Mouse (Mus musculus) ES-E14 (cell line): ENCODE data around the gene Ociad1. TPM values are rescaled to one million over a fixed set of nuclear protein-coding genes. Genes with fewer than 3 reads are reported as not detected.
"Not testable (repeated sequence)": the region's sequence is repeated elsewhere in the genome, so short reads cannot be mapped to it uniquely, and the experiment has no call there.

Source experiments
- DNase-seq: peaks from one replicate; pipeline ENCODE4 v3.0.0-alpha.2; 2013; ENCODE audit warnings: low read depth, low spot score
- H3K27ac ChIP-seq: 2 replicates; pipeline ENCODE4 v1.5.1; 2012; ENCODE audit warnings: low read depth, mild to moderate bottlenecking, low read length, moderate library complexity, mixed read lengths; ENCODE audit not compliant: poor library complexity, insufficient read depth, severe bottlenecking
- H3K36me3 ChIP-seq: 2 replicates; pipeline ENCODE4 v1.6.1; 2012; ENCODE audit warnings: mild to moderate bottlenecking, low read length, moderate library complexity, mixed read lengths; ENCODE audit not compliant: control insufficient read depth, poor library complexity, insufficient read depth, severe bottlenecking
- H3K4me1 ChIP-seq, 2 experiments: fragments of 150-350 bp in 1 of 2; sonication (generic) in 1 of 2; 2 replicates each; pipeline ENCODE4 v1.6.1; 2012; ENCODE audit warnings: low read length in 2 of 2, mild to moderate bottlenecking in 1 of 2, mixed read lengths in 1 of 2; ENCODE audit not compliant: control insufficient read depth in 2 of 2, insufficient read depth in 2 of 2, poor library complexity in 1 of 2
- H3K4me3 ChIP-seq, 2 experiments: fragments of 150-350 bp in 1 of 2; sonication (generic) in 1 of 2; 2 replicates each; pipeline ENCODE4 v1.5.1; 2012; ENCODE audit warnings: low read length in 2 of 2, low read depth in 1 of 2, mild to moderate bottlenecking in 1 of 2, mixed read lengths in 1 of 2; ENCODE audit not compliant: insufficient read depth in 1 of 2, poor library complexity in 1 of 2, severe bottlenecking in 1 of 2
- H3K9ac ChIP-seq: 2 replicates; pipeline ENCODE4 v1.6.1; 2012; ENCODE audit warnings: low read depth, mild to moderate bottlenecking, low read length, mixed read lengths; ENCODE audit not compliant: poor library complexity, insufficient read depth, severe bottlenecking
- H3K9me3 ChIP-seq: fragments of 150-350 bp; sonication (generic); 2 replicates; pipeline ENCODE4 v1.6.1; 2012; ENCODE audit warnings: low read depth, mild to moderate bottlenecking, low read length; ENCODE audit not compliant: control insufficient read depth, insufficient read depth
- CHD2 ChIP-seq: IDR thresholded peaks from 2 replicates; pipeline ENCODE4 v1.6.1; 2014; ENCODE audit warnings: mild to moderate bottlenecking, low read depth, low read length, inconsistent platforms
- HCFC1 ChIP-seq: IDR thresholded peaks from 2 replicates; pipeline ENCODE4 v1.6.1; 2012; ENCODE audit warnings: low read length, inconsistent platforms, borderline replicate concordance; ENCODE audit not compliant: insufficient read depth
- MAFK ChIP-seq: IDR thresholded peaks from 2 replicates; pipeline ENCODE4 v1.6.1; 2014; ENCODE audit warnings: mild to moderate bottlenecking, low read depth, low read length, inconsistent platforms; ENCODE audit not compliant: insufficient read depth
- ZC3H11A ChIP-seq: IDR thresholded peaks from 2 replicates; pipeline ENCODE4 v1.6.1; 2012; ENCODE audit warnings: low read depth, mild to moderate bottlenecking, inconsistent platforms, low read length, borderline replicate concordance
- ZNF384 ChIP-seq: IDR thresholded peaks from 2 replicates; pipeline ENCODE4 v1.6.1; 2012; ENCODE audit warnings: low read depth, low read length, inconsistent platforms
- in situ Hi-C, 2 experiments: fragments of 600-800 bp; cut with MboI; formaldehyde crosslinking; loops; one replicate each; pipeline ENCODE4 v1.15.1; 2025; ENCODE audit warnings: low sequenced_read_pairs in 2 of 2, inconsistent platforms in 1 of 2; ENCODE audit not compliant: unreplicated experiment in 2 of 2
- total RNA-seq: library from RNA; depleted of rRNA; stranded (reverse); fragments of 300-350 nt; gene quantifications from 2 replicates; pipeline ENCODE4 v1.2.3, GENCODE M21; 2012

The Ociad1 gene
- total RNA-seq, 1 experiment: 123 TPM

DNA sequence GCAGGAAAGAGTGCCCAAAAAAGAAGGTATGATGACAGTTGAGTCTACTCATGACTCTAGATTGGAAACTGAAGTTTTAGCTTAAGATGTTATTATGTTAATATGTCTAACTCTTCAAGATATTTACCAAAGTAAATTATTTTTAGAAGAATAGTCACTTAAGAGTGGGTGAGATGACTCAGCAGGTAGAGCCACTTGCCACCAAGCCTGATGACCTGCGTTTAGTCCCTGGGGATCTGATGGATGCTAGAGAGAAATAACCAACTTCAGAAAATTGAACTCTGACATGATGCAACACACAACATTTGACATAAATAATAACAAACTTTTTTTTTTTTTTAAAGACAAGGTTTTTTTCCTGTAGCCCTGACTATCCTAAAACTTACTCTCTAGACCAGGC, 17.8 kb downstream of the Ociad1 start:
- Histone ChIP-seq H3K4me1 (peaks cover 0 to 1% of the 10 kb centered on the region in 2 experiments; a peak in 1 of 4 replicates), H3K9ac (no peak overlapping the region), H3K4me3 (no peak overlapping the region), H3K36me3 (peaks cover 23% of the 10 kb centered on the region), H3K27ac (no peak overlapping the region), H3K9me3 (no peaks in the 10 kb centered on the region)
- DNase-seq: no peak
- TF ChIP-seq MAFK (no peak), ZNF384 (no peak), ZC3H11A (no peak), HCFC1 (no peak), CHD2 (no peak)
- in situ Hi-C loops: no loop called here

DNA sequence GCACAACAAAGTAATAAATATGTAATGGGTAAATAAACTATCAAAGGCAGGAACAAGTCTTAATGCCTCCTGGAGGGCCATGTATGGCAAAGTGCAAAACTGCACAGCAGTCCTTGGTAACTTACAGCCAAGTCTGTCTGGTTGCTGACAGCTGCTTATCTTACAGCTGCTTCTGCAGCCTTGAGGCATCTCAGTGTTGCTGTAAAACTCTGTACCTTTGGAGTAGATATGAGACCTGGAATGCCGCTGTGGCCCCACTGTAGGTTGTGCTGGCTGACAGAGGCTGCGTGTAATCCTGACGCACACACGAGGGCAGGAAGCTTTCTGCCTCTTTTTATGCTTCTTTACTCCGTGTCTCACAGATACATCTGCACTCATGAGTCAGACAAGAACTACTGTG, 18.9 kb downstream of the Ociad1 start:
- no peak for DNase-seq
- H3K9me3 ChIP-seq: no peaks in the 10 kb centered on the region
- no peak overlapping the region for H3K4me3 ChIP-seq
- in situ Hi-C loops: no loop called here
- H3K9ac ChIP-seq: no peak overlapping the region
- H3K27ac ChIP-seq: no peak overlapping the region
- H3K36me3 ChIP-seq: peaks cover 24% of the 10 kb centered on the region
- peaks cover 0 to 4% of the 10 kb centered on the region in 2 experiments; a peak in 2 of 4 replicates for H3K4me1 ChIP-seq
- no peak for TF ChIP-seq MAFK
- no peak for TF ChIP-seq ZNF384
- no peak for TF ChIP-seq ZC3H11A
- no peak for TF ChIP-seq CHD2
- TF ChIP-seq HCFC1: no peak

GRCm38 (mm10) chr5:73313591-73313990, 21.0 kb downstream of the Ociad1 start:
- H3K4me1 ChIP-seq: peaks cover 2 to 13% of the 10 kb centered on the region in 2 experiments; a peak in 2 of 4 replicates
- no peak overlapping the region for H3K4me3 ChIP-seq
- in situ Hi-C loops: no loop called here
- H3K27ac ChIP-seq: no peak overlapping the region
- no peak for DNase-seq
- peaks cover 16% of the 10 kb centered on the region for H3K36me3 ChIP-seq
- no peak overlapping the region for H3K9ac ChIP-seq
- H3K9me3 ChIP-seq: no peaks in the 10 kb centered on the region
- no peak for TF ChIP-seq CHD2
- TF ChIP-seq HCFC1: no peak
- TF ChIP-seq MAFK: no peak
- no peak for TF ChIP-seq ZNF384
- no peak for TF ChIP-seq ZC3H11A

DNA sequence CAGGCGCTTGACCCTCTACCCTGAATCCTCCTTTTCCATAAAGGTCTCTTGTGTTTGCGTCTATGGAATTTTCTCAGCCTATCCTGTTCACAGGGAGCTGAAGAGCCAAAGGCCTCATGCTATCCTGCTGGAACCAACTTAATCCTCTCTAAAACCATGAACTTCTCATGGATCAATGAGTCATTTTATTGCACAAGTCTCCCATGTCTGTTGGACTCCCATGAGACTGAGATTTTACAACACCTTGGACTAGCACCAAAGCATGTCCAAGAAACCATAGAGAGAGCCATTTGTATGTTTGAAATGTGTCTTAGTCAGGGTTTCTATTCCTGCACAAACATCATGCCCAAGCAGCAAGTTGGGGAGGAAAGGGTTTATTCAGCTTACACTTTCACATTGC, 22.1 kb downstream of the Ociad1 start:
- peaks cover 16% of the 10 kb centered on the region for H3K36me3 ChIP-seq
- TF ChIP-seq CHD2 (no peak), MAFK (no peak), ZC3H11A (no peak), ZNF384 (no peak), HCFC1 (no peak)
- H3K4me1 ChIP-seq: peaks cover 2 to 13% of the 10 kb centered on the region in 2 experiments; a peak in 2 of 4 replicates
- no peak overlapping the region for H3K9ac ChIP-seq
- no peaks in the 10 kb centered on the region for H3K9me3 ChIP-seq
- no peak overlapping the region for H3K4me3 ChIP-seq
- DNase-seq: no peak
- in situ Hi-C loops: no loop called here
- H3K27ac ChIP-seq: no peak overlapping the region

DNA sequence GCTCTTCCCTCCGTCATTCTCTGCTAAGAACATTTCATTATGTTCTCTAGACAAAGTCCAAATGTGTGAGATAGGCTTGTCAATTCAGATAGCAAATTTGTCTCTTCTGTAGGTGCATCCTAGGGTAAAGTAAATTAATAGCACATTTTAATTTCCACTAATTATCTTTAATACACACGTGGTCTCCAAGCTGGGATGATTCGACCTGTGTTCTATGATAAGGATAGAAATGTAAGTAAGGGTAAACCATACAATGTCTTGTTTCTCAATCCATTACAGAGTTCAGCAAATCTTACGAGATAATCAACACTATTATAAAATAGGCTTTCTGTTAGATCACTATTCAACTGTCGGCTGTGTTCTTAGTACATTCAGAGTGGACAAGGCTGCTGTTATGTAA, 26.7 kb downstream of the Ociad1 start:
- no peak overlapping the region for H3K4me3 ChIP-seq
- no peak overlapping the region for H3K27ac ChIP-seq
- in situ Hi-C loops: no loop called here
- H3K36me3 ChIP-seq: peaks cover 4% of the 10 kb centered on the region
- no peak overlapping the region for H3K9ac ChIP-seq
- H3K4me1 ChIP-seq: peaks cover 2 to 13% of the 10 kb centered on the region in 2 experiments; a peak in 2 of 4 replicates
- no peak for DNase-seq
- no peaks in the 10 kb centered on the region for H3K9me3 ChIP-seq
- TF ChIP-seq CHD2 (no peak), ZNF384 (no peak), HCFC1 (no peak), MAFK (no peak)

DNA sequence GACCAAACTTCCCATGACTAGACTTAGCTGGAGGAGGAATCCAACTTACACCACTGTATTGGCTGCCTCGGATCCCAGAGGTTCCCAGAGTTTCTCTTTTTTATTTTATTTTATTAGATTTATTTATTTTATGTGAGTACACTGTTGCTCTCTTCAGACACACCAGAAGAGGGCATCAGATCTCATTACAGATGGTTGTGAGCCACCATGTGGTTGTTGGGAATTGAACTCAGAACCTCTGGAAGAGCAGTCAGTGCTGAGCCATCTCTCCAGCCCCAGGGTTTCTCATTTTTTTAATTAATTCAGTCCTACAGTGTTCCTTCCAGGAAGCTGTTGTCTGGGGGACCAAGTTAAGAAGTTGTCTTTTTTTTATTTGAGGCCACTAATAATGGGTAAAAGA, 30.1 kb downstream of the Ociad1 start:
- H3K27ac ChIP-seq, H3K4me1 ChIP-seq, H3K9ac ChIP-seq, in situ Hi-C loops, H3K4me3 ChIP-seq, H3K36me3 ChIP-seq, H3K9me3 ChIP-seq, DNase-seq: not testable (repeated sequence)
